Mouse (Mus musculus) heart, adult 2 months (tissue): Measurements from ENCODE around the gene Lrrc8a.
A peak's percentile ranks its signal among the peaks of the same experiment; 100 is the strongest.

Experiments
- CTCF ChIP-seq: fragments of 200-600 bp; IDR thresholded peaks from 2 replicates; pipeline ENCODE4 v1.8.1; 2022; ENCODE audit warnings: antibody characterized with exemption, mild to moderate bottlenecking, moderate library complexity
- EP300 ChIP-seq: fragments of 200-500 bp; IDR thresholded peaks from 2 replicates; pipeline ENCODE4 v1.6.1; 2011; ENCODE audit warnings: low read depth, low read length, control low read depth; ENCODE audit not compliant: insufficient read depth
- POLR2A ChIP-seq: fragments of 200-500 bp; IDR thresholded peaks from 2 replicates; pipeline ENCODE4 v1.6.1; 2011; ENCODE audit warnings: mild to moderate bottlenecking, low read depth, low read length, control low read depth; ENCODE audit not compliant: insufficient read depth

GRCm38 (mm10) chr2:30215493-30215892 lies 22.0 kb upstream of the Lrrc8a start:
- TF ChIP-seq CTCF (no peak), POLR2A (no peak), EP300 (peak; percentile 74)
